In the genomic region with DNA sequence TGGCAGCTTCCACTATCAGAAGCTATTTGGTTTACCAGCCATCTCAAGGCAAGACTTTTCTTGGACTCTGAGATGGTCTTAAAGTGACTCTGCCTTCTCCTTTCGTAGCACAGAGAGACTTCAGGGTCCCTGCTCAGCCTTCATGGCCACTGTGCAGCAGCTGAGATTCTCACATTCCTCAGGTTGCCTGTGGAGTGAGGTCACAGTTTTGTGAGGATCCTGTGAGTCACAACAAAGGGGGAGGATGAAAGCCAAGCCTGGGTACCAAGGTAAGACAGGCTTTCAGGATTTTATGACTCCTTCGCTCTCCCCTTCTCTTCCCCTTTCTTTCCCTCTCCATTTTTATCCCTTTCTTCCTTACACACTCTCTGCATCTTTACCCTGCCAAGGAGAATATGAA, we compare ENCODE assay signal across 26 mouse cellular contexts.
"Had no signal": no experiment of that assay in that cellular context is flagged by ENCODE, and none has a peak within 500 bp of the region (broad histone marks: within the 10 kb centered on the region; RNA-seq: fewer than 3 reads in every experiment).

No protein-coding gene starts in this region.

- DNase-seq: gastrocnemius, postnatal 14 days; gastrocnemius, postnatal 36 days; heart, adult 2 months; heart, postnatal 14 days; heart, postnatal 36 days; kidney, adult 11 months; kidney, adult 2 months; kidney, adult 9 months; kidney, postnatal 14 days; kidney, postnatal 36 days; layer of hippocampus, adult 9-11 months; layer of hippocampus, postnatal 36 days; left cerebral cortex, postnatal 4 days had no signal

- H3K36me3 ChIP-seq: heart, embryonic 13.5 days; heart, embryonic 15.5 days; hindbrain, embryonic 13.5 days; hindbrain, embryonic 15.5 days; kidney, embryonic 15.5 days; limb, embryonic 13.5 days; limb, embryonic 15.5 days; liver, embryonic 12.5 days had no signal

- ATAC-seq: hindbrain, postnatal 0 days; intestine, embryonic 16.5 days; liver, embryonic 12.5 days had no signal

- H3K4me1 ChIP-seq: hindbrain, embryonic 15.5 days; kidney, embryonic 15.5 days; liver, embryonic 12.5 days had no signal

- H3K4me3 ChIP-seq: heart, adult 2 months; heart, embryonic 13.5 days; heart, embryonic 15.5 days; hindbrain, embryonic 13.5 days; hindbrain, embryonic 15.5 days; kidney, embryonic 15.5 days; limb, embryonic 13.5 days; limb, embryonic 15.5 days; liver, embryonic 12.5 days had no signal

- H3K4me2 ChIP-seq: heart, embryonic 11.5 days; heart, embryonic 13.5 days; heart, embryonic 15.5 days; hindbrain, embryonic 13.5 days; hindbrain, embryonic 15.5 days; kidney, embryonic 15.5 days; limb, embryonic 13.5 days; limb, embryonic 15.5 days; liver, embryonic 12.5 days had no signal

- H3K9me3 ChIP-seq: heart, embryonic 13.5 days; heart, embryonic 15.5 days; hindbrain, embryonic 13.5 days; hindbrain, embryonic 15.5 days; kidney, embryonic 15.5 days; limb, embryonic 13.5 days; limb, embryonic 15.5 days; liver, embryonic 12.5 days had no signal

- H3K9ac ChIP-seq: heart, embryonic 13.5 days; heart, embryonic 15.5 days; hindbrain, embryonic 13.5 days; hindbrain, embryonic 15.5 days; kidney, embryonic 15.5 days; limb, embryonic 13.5 days; limb, embryonic 15.5 days; liver, embryonic 12.5 days; liver, embryonic 14.5 days had no signal

- H3K27me3 ChIP-seq: heart, embryonic 13.5 days; heart, embryonic 15.5 days; hindbrain, embryonic 13.5 days; hindbrain, embryonic 15.5 days; kidney, embryonic 15.5 days; limb, embryonic 13.5 days; limb, embryonic 15.5 days; liver, embryonic 12.5 days had no signal

- H3K27ac ChIP-seq: heart, adult 2 months; heart, embryonic 13.5 days; heart, embryonic 15.5 days; hindbrain, embryonic 13.5 days; hindbrain, embryonic 15.5 days; hindbrain, postnatal 0 days; kidney, embryonic 15.5 days; kidney, postnatal 0 days; limb, embryonic 13.5 days; limb, embryonic 15.5 days; liver, embryonic 12.5 days; liver, embryonic 14.5 days had no signal
